Mouse (Mus musculus): ENCODE results near the gene H2afz. TPM values are rescaled to one million over a fixed set of nuclear protein-coding genes. Genes with fewer than 3 reads are reported as not detected.

H2afz gene
- polyA plus RNA-seq, 3 experiments from 2014 or later: 1,209 to 2,935 (median 1,492) TPM

Other genes starting within 250 kb of the H2afz start
- gene Ddit4l, start 242.9 kb upstream of the H2afz start, polyA plus RNA-seq (2017; shearing (Covaris generic)): under 1 TPM in 1 of 3 experiments, not detected in 2; 0.13 TPM
- gene Gm21962, start 193.0 kb upstream of the H2afz start, polyA plus RNA-seq (2017; shearing (Covaris generic)): not detected
- gene Dnajb14, start 3.2 kb downstream of the H2afz start, polyA plus RNA-seq (2017; shearing (Covaris generic)): 1 to 10 TPM; 4.5 to 6.1 (median 5.6) TPM
- 100 to 1,000 TPM in 1 of 3 experiments, 10 to 100 TPM in 2; 65.0 to 110 (median 74.0) TPM for gene Lamtor3, start 54.0 kb downstream of the H2afz start, polyA plus RNA-seq (2017; shearing (Covaris generic))
- 10 to 100 TPM; 74.8 to 86.0 (median 84.5) TPM for gene Dapp1, start 117.1 kb downstream of the H2afz start, polyA plus RNA-seq (2017; shearing (Covaris generic))
- not detected for gene 1110002E22Rik, start 200.6 kb downstream of the H2afz start, polyA plus RNA-seq (2017; shearing (Covaris generic))
- not detected for gene Gm5105, start 202.9 kb downstream of the H2afz start, polyA plus RNA-seq (2017; shearing (Covaris generic))

Measured in inflammation-experienced regulatory T-cells, adult 6 months (primary cell).